Mouse (Mus musculus) hindbrain, embryonic 16.5 days (tissue): Measurements from ENCODE around the gene Alkbh3. TPM values are rescaled to one million over a fixed set of nuclear protein-coding genes. Genes with fewer than 3 reads are reported as not detected.

Experiments
- ATAC-seq: fragments of 200-750 bp; cut with Nextera tagmentation; 2 replicates; pipeline ENCODE4 v1.8.0; 2017; ENCODE audit warnings: moderate TSS enrichment, moderate library complexity
- H3K27ac ChIP-seq: fragments of 300-500 bp; sonication (generic); 2 replicates; pipeline ENCODE4 v1.5.1; 2014; ENCODE audit warnings: low read depth, mild to moderate bottlenecking, control low read depth, low read length, moderate library complexity
- H3K27me3 ChIP-seq: fragments of 300-500 bp; sonication (generic); replicated peaks from 2 replicates; pipeline ENCODE4 v1.6.1; 2014; ENCODE audit warnings: low read length; ENCODE audit not compliant: control insufficient read depth, insufficient read depth
- H3K36me3 ChIP-seq: fragments of 300-500 bp; sonication (generic); 2 replicates; pipeline ENCODE4 v1.6.1; 2014; ENCODE audit warnings: mild to moderate bottlenecking, low read length, moderate library complexity, mixed read lengths; ENCODE audit not compliant: control insufficient read depth, insufficient read depth
- H3K4me1 ChIP-seq: fragments of 300-500 bp; sonication (generic); 2 replicates; pipeline ENCODE4 v1.6.1; 2014; ENCODE audit warnings: low read depth, low read length; ENCODE audit not compliant: control insufficient read depth, insufficient read depth
- H3K4me2 ChIP-seq: fragments of 300-500 bp; sonication (generic); 2 replicates; pipeline ENCODE4 v1.6.1; 2014; ENCODE audit warnings: mild to moderate bottlenecking, low read length, control low read depth, moderate library complexity
- H3K4me3 ChIP-seq: fragments of 300-500 bp; sonication (generic); 2 replicates; pipeline ENCODE4 v1.5.1; 2014; ENCODE audit warnings: mild to moderate bottlenecking, low read length, control low read depth, moderate library complexity
- H3K9ac ChIP-seq: fragments of 300-500 bp; sonication (generic); 2 replicates; pipeline ENCODE4 v1.6.1; 2014; ENCODE audit warnings: low read depth, mild to moderate bottlenecking, control low read depth, low read length, moderate library complexity
- H3K9me3 ChIP-seq: fragments of 300-500 bp; sonication (generic); 2 replicates; pipeline ENCODE4 v1.6.1; 2014; ENCODE audit warnings: mild to moderate bottlenecking, low read length, moderate library complexity; ENCODE audit not compliant: control insufficient read depth
- WGBS: fragments of 180-500 bp; shearing (Covaris S2); extraction: QIAGEN DNeasy Blood & Tissue Kit; methylation state at CpG from one replicate; pipeline ENCODE4 v1.1.7; 2014; 5-methylcytosine and 5-hydroxymethylcytosine counted together
- polyA plus RNA-seq: library from polyadenylated mRNA; unstranded; fragments of >200 nt; fragmentation: Nextera tagmentation; extraction: Ambion mirVana; gene quantifications from 2 replicates; pipeline ENCODE4 v1.2.1, GENCODE M21; 2015

Alkbh3 gene
- polyA plus RNA-seq, 1 experiment from 2014 or later: 44.7 TPM

GRCm38 (mm10) chr2:94045411-94046090, 34.9 kb upstream of the Alkbh3 start:
- Histone ChIP-seq H3K4me3 (no peak overlapping the region), H3K4me1 (peaks cover 31% of the 10 kb centered on the region), H3K27me3 (no peaks in the 10 kb centered on the region), H3K36me3 (no peaks in the 10 kb centered on the region), H3K4me2 (no peak overlapping the region), H3K9me3 (no peaks in the 10 kb centered on the region), H3K27ac (no peak overlapping the region), H3K9ac (no peak overlapping the region)
- ATAC-seq: no peak
- WGBS: 57% methylated on average over 6 of the region's 6 CpGs

GRCm38 (mm10) chr2:94044174-94044573, 33.6 kb upstream of the Alkbh3 start:
- Histone ChIP-seq H3K9me3 (no peaks in the 10 kb centered on the region), H3K36me3 (no peaks in the 10 kb centered on the region), H3K4me1 (peaks cover 22% of the 10 kb centered on the region), H3K4me3 (no peak overlapping the region), H3K27me3 (no peaks in the 10 kb centered on the region), H3K4me2 (no peak overlapping the region), H3K27ac (no peak overlapping the region), H3K9ac (no peak overlapping the region)
- no peak for ATAC-seq
- WGBS: 65% methylated on average over 2 of the region's 2 CpGs

DNA sequence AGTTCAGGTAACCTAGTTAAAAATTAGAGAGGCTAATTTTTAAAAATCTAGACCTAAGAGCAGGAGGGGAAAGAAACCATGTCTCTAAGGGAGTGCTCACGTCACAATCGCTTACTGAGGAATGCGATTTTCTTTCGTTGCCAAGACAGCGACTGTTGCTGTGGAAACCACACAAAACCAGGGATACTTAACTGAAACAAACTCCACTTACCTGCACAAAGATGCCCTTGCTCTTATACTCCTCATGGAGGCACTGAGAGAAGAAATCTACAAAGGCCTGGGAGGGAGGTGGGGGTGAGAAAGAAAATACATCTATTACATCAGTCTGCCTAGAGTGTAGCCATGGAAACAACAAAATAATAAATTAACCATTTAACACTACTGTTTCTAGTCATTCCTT, 33.1 kb upstream of the Alkbh3 start:
- no peaks in the 10 kb centered on the region for H3K9me3 ChIP-seq
- no peak overlapping the region for H3K9ac ChIP-seq
- H3K27me3 ChIP-seq: no peaks in the 10 kb centered on the region
- peaks cover 18% of the 10 kb centered on the region for H3K4me1 ChIP-seq
- H3K4me3 ChIP-seq: no peak overlapping the region
- WGBS: 29% methylated on average over 5 of the region's 5 CpGs
- ATAC-seq: peak; percentile 79
- peak overlapping the region; percentile 23; the same call in 1 of the 2 replicates for H3K4me2 ChIP-seq
- 0 out of 2 replicates have a peak overlapping the region, but pooled peaks have one; percentile 20 for H3K27ac ChIP-seq
- no peaks in the 10 kb centered on the region for H3K36me3 ChIP-seq

DNA sequence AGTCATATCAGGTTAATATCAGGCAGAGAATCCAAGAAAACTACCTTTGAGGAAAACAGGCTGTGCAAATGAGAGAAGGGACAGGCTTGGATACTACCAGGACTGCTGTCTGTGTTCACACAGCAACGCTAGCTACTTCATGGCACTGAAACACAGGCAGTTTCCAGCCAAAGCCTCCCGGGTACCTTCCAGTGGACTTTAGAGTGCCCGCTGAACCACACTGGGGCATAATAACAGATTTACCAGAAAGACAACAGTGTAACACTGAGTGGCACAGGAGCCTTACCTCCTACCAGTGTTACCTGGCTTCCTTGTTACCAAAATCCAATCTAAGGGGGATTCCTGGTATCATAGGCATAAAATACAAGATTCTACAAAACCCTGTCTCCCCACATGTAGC, 31.9 kb upstream of the Alkbh3 start:
- Histone ChIP-seq H3K4me1 (peaks cover 13% of the 10 kb centered on the region), H3K4me2 (no peak overlapping the region), H3K27ac (no peak overlapping the region), H3K36me3 (no peaks in the 10 kb centered on the region), H3K9ac (no peak overlapping the region), H3K27me3 (no peaks in the 10 kb centered on the region), H3K4me3 (no peak overlapping the region), H3K9me3 (no peaks in the 10 kb centered on the region)
- 93% methylated on average over 3 of the region's 3 CpGs for WGBS
- no peak for ATAC-seq

DNA sequence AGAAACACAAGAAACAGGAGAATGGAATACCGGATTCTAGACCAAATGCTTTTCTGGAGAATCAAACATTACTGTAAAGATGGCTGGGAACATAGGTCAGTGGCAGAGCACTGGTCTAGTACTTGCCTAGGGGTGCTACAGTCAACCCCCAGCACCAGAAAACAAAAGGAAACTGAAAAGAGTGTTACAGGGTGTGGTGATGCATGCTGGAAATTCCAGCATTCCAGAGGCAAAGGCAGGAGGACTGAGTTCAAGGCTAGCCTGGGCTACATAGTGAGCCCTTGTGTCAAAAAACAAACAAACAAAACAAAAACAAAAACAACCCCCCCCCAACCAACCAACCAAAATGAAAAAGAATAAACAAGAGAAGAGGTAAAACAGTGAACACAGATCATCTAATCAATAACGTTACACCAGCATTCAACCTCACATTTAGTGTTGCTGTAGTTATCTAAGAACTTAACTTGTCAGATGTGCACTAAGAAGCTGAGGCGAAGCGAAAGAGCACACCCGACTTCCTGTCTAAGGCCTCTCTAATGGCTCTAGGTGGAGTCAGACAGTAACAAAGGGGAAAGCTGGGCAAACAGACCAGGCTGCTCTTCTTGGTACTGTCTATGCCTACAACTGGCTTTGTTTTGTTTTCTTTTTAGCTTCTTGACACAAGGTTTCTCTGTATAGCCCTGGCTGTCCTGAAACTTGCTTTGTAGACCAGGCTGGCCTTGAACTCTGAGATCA, 30.0 kb upstream of the Alkbh3 start:
- H3K9ac ChIP-seq: no peak overlapping the region
- H3K4me1 ChIP-seq: peaks cover 12% of the 10 kb centered on the region
- 87% methylated on average over 5 of the region's 5 CpGs for WGBS
- ATAC-seq: no peak
- no peaks in the 10 kb centered on the region for H3K9me3 ChIP-seq
- no peak overlapping the region for H3K4me3 ChIP-seq
- H3K4me2 ChIP-seq: no peak overlapping the region
- H3K36me3 ChIP-seq: no peaks in the 10 kb centered on the region
- H3K27ac ChIP-seq: no peak overlapping the region
- H3K27me3 ChIP-seq: no peaks in the 10 kb centered on the region

- Histone ChIP-seq H3K4me3 (no peak overlapping the region), H3K4me2 (no peak overlapping the region), H3K27me3 (no peaks in the 10 kb centered on the region), H3K4me1 (no peaks in the 10 kb centered on the region), H3K9me3 (no peaks in the 10 kb centered on the region), H3K27ac (no peak overlapping the region), H3K9ac (no peak overlapping the region), H3K36me3 (peaks cover 5% of the 10 kb centered on the region; the same call in 1 of the 2 replicates)
- WGBS: 66% methylated on average over 9 of the region's 9 CpGs
- ATAC-seq: peak; percentile 93
These were observed 25.1 kb upstream of the Alkbh3 start for GRCm38 (mm10) chr2:94035428-94036331.

DNA sequence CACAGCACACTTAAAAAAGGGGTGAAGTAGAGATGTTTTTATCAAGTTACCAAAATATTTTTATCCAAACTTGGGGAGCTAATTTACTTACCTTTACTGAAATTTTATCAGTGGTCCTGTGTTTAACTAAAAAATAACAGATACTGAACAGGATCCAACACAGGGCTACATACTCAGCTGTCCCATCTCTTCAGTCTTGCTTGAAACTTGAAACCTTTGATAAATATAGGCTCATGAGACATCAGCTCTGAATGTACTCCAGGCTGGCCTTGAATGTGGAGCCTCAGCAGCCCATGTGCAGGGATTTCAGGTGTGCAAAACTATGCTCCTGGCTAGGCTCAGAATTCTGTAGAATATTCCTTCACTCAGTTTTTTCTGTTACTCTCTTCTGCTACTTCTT, 20.0 kb upstream of the Alkbh3 start:
- ATAC-seq: no peak
- Histone ChIP-seq H3K9me3 (no peaks in the 10 kb centered on the region), H3K27me3 (no peaks in the 10 kb centered on the region), H3K9ac (no peak overlapping the region), H3K27ac (no peak overlapping the region), H3K36me3 (peaks cover 5% of the 10 kb centered on the region; the same call in 1 of the 2 replicates), H3K4me3 (no peak overlapping the region), H3K4me1 (no peaks in the 10 kb centered on the region), H3K4me2 (no peak overlapping the region)

GRCm38 (mm10) chr2:94024637-94025036, 14.0 kb upstream of the Alkbh3 start:
- no peak overlapping the region for H3K4me3 ChIP-seq
- no peaks in the 10 kb centered on the region for H3K27me3 ChIP-seq
- H3K9me3 ChIP-seq: no peaks in the 10 kb centered on the region
- no peak overlapping the region for H3K9ac ChIP-seq
- no peaks in the 10 kb centered on the region for H3K36me3 ChIP-seq
- H3K4me1 ChIP-seq: no peaks in the 10 kb centered on the region
- H3K27ac ChIP-seq: no peak overlapping the region
- 62% methylated on average over 6 of the region's 6 CpGs for WGBS
- ATAC-seq: no peak
- no peak overlapping the region for H3K4me2 ChIP-seq

DNA sequence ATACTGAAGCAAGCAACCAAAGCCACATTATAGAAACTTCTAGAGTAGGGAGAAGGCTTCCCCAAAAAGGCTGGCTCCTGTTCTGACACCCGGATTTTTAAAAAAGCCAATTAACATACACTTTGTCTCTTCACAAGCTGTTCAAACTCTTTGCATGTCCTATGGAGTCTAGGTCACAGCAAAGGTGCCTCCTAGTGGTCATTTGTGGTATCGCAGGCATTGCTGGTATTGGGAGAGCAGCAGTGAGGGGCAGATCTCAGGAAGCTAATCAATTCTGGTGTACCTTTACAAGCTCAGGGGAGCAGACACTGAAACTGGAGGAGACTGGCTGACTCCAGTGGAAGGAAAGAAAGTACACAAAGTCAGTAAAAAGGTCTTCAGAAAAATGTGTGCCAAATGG, 8.3 kb downstream of the Alkbh3 start:
- H3K27me3 ChIP-seq: no peaks in the 10 kb centered on the region
- ATAC-seq: peak; percentile 71
- no peak overlapping the region for H3K27ac ChIP-seq
- H3K4me3 ChIP-seq: no peak overlapping the region
- H3K9ac ChIP-seq: no peak overlapping the region
- H3K4me2 ChIP-seq: no peak overlapping the region
- H3K4me1 ChIP-seq: no peaks in the 10 kb centered on the region
- 6% methylated on average over 2 of the region's 2 CpGs for WGBS
- H3K36me3 ChIP-seq: peaks cover 32% of the 10 kb centered on the region
- no peaks in the 10 kb centered on the region for H3K9me3 ChIP-seq
